Mouse (Mus musculus): ENCODE measurements at regions not wholly inside any gene's neighbourhood (a gene's known extent, or its start where the extent isn't known, plus 50 kb on each side); places are given as distances from the start of the nearest gene placed in this dataset.

GRCm38 (mm10) chr14:79929451-79929850 lies 54.4 kb upstream of the Olfm4 start:
- DNase-seq (ENCODE audit: low read depth, low spot score): no peak

- no peak for DNase-seq (ENCODE audit: low read depth, low spot score)
Measured at GRCm38 (mm10) chr14:79927161-79927560, 56.7 kb upstream of the Olfm4 start.

GRCm38 (mm10) chr14:79916960-79917848 lies 66.7 kb upstream of the Olfm4 start:
- DNase-seq (ENCODE audit: low read depth, low spot score): no peak

- no peak for DNase-seq (ENCODE audit: low read depth, low spot score)
Measured at GRCm38 (mm10) chr14:79914966-79915365, 68.9 kb upstream of the Olfm4 start.

- DNase-seq (ENCODE audit: low read depth, low spot score): no peak
Measured at GRCm38 (mm10) chr14:79913315-79913714, 70.6 kb upstream of the Olfm4 start.

GRCm38 (mm10) chr14:79912610-79913009 lies 71.3 kb upstream of the Olfm4 start:
- no peak for DNase-seq (ENCODE audit: low read depth, low spot score)

GRCm38 (mm10) chr14:79907761-79908160 lies 76.1 kb upstream of the Olfm4 start:
- DNase-seq (ENCODE audit: low read depth, low spot score): no peak

- no peak for DNase-seq (ENCODE audit: low read depth, low spot score)
Measured at GRCm38 (mm10) chr14:79905574-79905973, 78.3 kb upstream of the Olfm4 start.

GRCm38 (mm10) chr14:79902355-79902754 lies 81.5 kb upstream of the Olfm4 start:
- DNase-seq (ENCODE audit: low read depth, low spot score): no peak

- no peak for DNase-seq (ENCODE audit: low read depth, low spot score)
Measured at GRCm38 (mm10) chr14:79898240-79898639, 85.6 kb upstream of the Olfm4 start.

GRCm38 (mm10) chr14:79893241-79893640 lies 90.6 kb upstream of the Olfm4 start:
- DNase-seq (ENCODE audit: low read depth, low spot score): no peak

GRCm38 (mm10) chr14:79890682-79891081 lies 93.2 kb upstream of the Olfm4 start:
- DNase-seq (ENCODE audit: low read depth, low spot score): no peak

GRCm38 (mm10) chr14:79890280-79890679 lies 93.6 kb upstream of the Olfm4 start:
- DNase-seq (ENCODE audit: low read depth, low spot score): no peak

- no peak for DNase-seq (ENCODE audit: low read depth, low spot score)
Measured at GRCm38 (mm10) chr14:79883487-79883886, 100.4 kb upstream of the Olfm4 start.

- no peak for DNase-seq (ENCODE audit: low read depth, low spot score)
Measured at GRCm38 (mm10) chr14:79881726-79882125, 102.2 kb upstream of the Olfm4 start.

GRCm38 (mm10) chr14:79880065-79880755 lies 103.7 kb upstream of the Olfm4 start:
- no peak for DNase-seq (ENCODE audit: low read depth, low spot score)

GRCm38 (mm10) chr14:79879333-79880035 lies 104.4 kb upstream of the Olfm4 start:
- no peak for DNase-seq (ENCODE audit: low read depth, low spot score)

GRCm38 (mm10) chr14:79878285-79879019 lies 105.4 kb upstream of the Olfm4 start:
- DNase-seq (ENCODE audit: low read depth, low spot score): no peak

GRCm38 (mm10) chr14:79873062-79873461 lies 102.0 kb upstream of the Pcdh8 start:
- no peak for DNase-seq (ENCODE audit: low read depth, low spot score)

GRCm38 (mm10) chr14:79872430-79872829 lies 101.3 kb upstream of the Pcdh8 start:
- DNase-seq (ENCODE audit: low read depth, low spot score): no peak

GRCm38 (mm10) chr14:79869325-79869724 lies 98.2 kb upstream of the Pcdh8 start:
- no peak for DNase-seq (ENCODE audit: low read depth, low spot score)

- no peak for DNase-seq (ENCODE audit: low read depth, low spot score)
Measured at GRCm38 (mm10) chr14:79856245-79856644, 85.1 kb upstream of the Pcdh8 start.

Data from telencephalon, adult 2 months (tissue).